Mouse (Mus musculus) heart, postnatal 0 days (tissue): ENCODE measurements around the gene Polq. TPM values are rescaled to one million over a fixed set of nuclear protein-coding genes. Genes with fewer than 3 reads are reported as not detected.

ENCODE experiments used
- ATAC-seq: fragments of 200-750 bp; cut with Nextera tagmentation; 2 replicates; pipeline ENCODE4 v1.8.0; 2017; ENCODE audit warnings: low read depth, moderate number of reproducible peaks, moderate library complexity; ENCODE audit not compliant: insufficient read depth
- DNase-seq: peaks from one replicate; pipeline ENCODE4 v3.0.0-alpha.2; 2016; ENCODE audit warnings: low spot score
- H3K27ac ChIP-seq: fragments of 300-500 bp; sonication (generic); 2 replicates; pipeline ENCODE4 v1.5.1; 2014; ENCODE audit warnings: low read depth, mild to moderate bottlenecking
- H3K27me3 ChIP-seq: fragments of 300-500 bp; sonication (generic); 2 replicates; pipeline ENCODE4 v1.6.1; 2014; ENCODE audit warnings: low read length, mixed read lengths; ENCODE audit not compliant: control insufficient read depth, insufficient read depth
- H3K36me3 ChIP-seq: fragments of 300-500 bp; sonication (generic); replicated peaks from 2 replicates; pipeline ENCODE4 v1.6.1; 2014; ENCODE audit warnings: low read length, mixed read lengths; ENCODE audit not compliant: control insufficient read depth, insufficient read depth
- H3K4me1 ChIP-seq: fragments of 300-500 bp; sonication (generic); 2 replicates; pipeline ENCODE4 v1.6.1; 2014; ENCODE audit warnings: antibody characterized with exemption; ENCODE audit not compliant: control insufficient read depth, insufficient read depth
- H3K4me2 ChIP-seq: fragments of 300-500 bp; sonication (generic); 2 replicates; pipeline ENCODE4 v1.6.1; 2014; ENCODE audit warnings: low read depth, mild to moderate bottlenecking, low read length, moderate library complexity
- H3K4me3 ChIP-seq: fragments of 300-500 bp; sonication (generic); 2 replicates; pipeline ENCODE4 v1.5.1; 2014; ENCODE audit warnings: low read depth, low read length
- H3K9ac ChIP-seq: fragments of 300-500 bp; sonication (generic); replicated peaks from 2 replicates; pipeline ENCODE4 v1.6.1; 2014; ENCODE audit warnings: low read depth, low read length, mixed read lengths
- H3K9me3 ChIP-seq: fragments of 300-500 bp; sonication (generic); replicated peaks from 2 replicates; pipeline ENCODE4 v1.6.1; 2016; ENCODE audit warnings: low read length; ENCODE audit not compliant: control insufficient read depth
- CTCF ChIP-seq: IDR thresholded peaks from 2 replicates; pipeline ENCODE4 v1.5.1; 2016; ENCODE audit warnings: antibody characterized with exemption, control low read depth, low read depth
- EP300 ChIP-seq: IDR thresholded peaks from 2 replicates; pipeline ENCODE4 v1.6.1; 2016; ENCODE audit warnings: antibody characterized with exemption, low read depth
- WGBS: fragments of 180-500 bp; shearing (Covaris S2); extraction: QIAGEN DNeasy Blood & Tissue Kit; methylation state at CpG from one replicate; pipeline ENCODE4 v1.1.7; 2014; 5-methylcytosine and 5-hydroxymethylcytosine counted together
- polyA plus RNA-seq: library from polyadenylated mRNA; unstranded; fragments of >200 nt; fragmentation: Nextera tagmentation; extraction: Ambion mirVana; gene quantifications from 2 replicates; pipeline ENCODE4 v1.2.1, GENCODE M21; 2015
- total RNA-seq: library from RNA; depleted of rRNA; stranded (reverse); fragments of >200 nt; gene quantifications from 2 replicates; pipeline ENCODE4 v1.2.3, GENCODE M21; 2014; ENCODE audit warnings: low replicate concordance; rRNA removed

Gene Polq
- total RNA-seq (4.8 and 6.9 TPM in 2 replicates), polyA plus RNA-seq (0.87 and 0.97 TPM in 2 replicates)

DNA sequence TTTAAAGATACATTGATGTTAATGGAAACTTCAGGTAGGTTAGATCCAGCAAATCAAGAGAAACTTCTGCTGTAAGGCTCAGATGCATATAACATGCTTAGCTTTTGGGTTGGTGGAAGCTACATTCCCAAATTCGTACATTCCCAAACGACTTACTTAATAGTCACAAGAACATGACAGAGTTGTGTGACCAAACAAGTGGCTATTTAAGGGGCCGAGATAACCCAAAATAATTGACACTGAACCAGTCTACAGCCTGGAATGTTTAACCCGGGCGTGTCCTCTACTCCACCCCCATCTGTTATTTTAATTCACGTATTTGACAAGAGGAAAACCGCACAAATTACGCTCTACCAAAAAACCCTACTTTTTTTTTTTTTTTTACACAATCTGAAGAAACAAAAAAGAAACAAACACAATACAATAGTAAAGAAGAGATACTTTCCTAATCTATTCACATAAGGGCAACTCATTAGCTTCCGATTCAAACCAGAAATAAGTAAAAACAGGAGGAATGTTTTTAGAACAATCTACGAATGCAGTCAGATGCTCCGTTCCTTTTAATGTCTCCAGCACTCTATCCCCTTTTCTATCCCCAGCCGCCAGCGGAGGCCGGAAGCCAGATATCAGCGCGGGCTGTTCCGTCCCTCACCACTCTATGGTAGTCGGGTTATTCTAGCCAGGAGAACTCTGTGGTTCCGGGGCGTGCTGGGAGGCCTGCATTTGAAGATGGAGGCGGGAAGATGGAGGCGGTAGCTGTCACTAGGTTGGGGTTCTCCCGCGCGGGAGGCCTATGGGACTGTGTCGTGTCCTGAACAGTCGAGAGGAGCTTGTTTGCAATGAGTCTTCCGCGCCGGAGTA, at the start of gene Polq:
Gene Polq (plus strand): TSS at position 726 of the 861 bp plus-strand sequence.
- 0 out of 2 replicates have a peak, but pooled peaks have one; percentile 1 for TF ChIP-seq CTCF
- peak; percentile 66; the same call in 1 of the 2 replicates for TF ChIP-seq EP300
- no peaks in the 10 kb centered on the region for H3K36me3 ChIP-seq
- H3K4me3 ChIP-seq, result peak within 1 kb of the TSS; percentile 85
- DNase-seq (peak; percentile 93), ATAC-seq (peak; percentile 97)
- H3K27ac ChIP-seq, result peak within 1 kb of the TSS; percentile 89
- H3K9ac ChIP-seq, result peak within 1 kb of the TSS; percentile 65
- WGBS, result 2% methylated on average over 30 of the region's 30 CpGs
- H3K27me3 ChIP-seq, result no peaks in the 10 kb centered on the region
- no peaks in the 10 kb centered on the region for H3K9me3 ChIP-seq
- peak within 1 kb of the TSS; percentile 97 for H3K4me2 ChIP-seq
- H3K4me1 ChIP-seq, result peaks cover 15% of the 10 kb centered on the region

DNA sequence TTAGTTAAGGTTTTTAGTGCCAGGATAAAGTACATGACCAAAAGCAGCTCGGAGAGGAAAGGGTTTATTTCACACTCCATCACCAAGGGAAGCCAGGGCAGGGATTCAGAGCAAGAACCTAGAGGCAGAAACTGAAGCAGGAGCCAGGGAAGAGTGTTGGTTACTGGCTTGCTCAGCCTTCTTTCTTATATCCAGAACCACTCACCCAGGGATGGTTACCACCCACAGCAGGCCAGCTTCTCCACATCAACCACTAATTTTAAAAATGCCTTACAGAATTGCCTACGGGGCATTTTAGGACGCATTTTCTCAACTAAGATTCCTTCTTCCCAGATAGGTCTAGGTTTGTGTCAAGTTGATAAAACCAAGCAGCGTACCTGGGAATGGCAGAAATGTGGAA, 48.2 kb upstream of the Polq start:
- Histone ChIP-seq H3K36me3 (peaks cover 60% of the 10 kb centered on the region), H3K4me3 (no peak overlapping the region), H3K9ac (no peak overlapping the region), H3K4me2 (no peak overlapping the region), H3K4me1 (no peaks in the 10 kb centered on the region), H3K27ac (no peak overlapping the region), H3K9me3 (no peaks in the 10 kb centered on the region), H3K27me3 (no peaks in the 10 kb centered on the region)
- TF ChIP-seq EP300 (no peak), CTCF (no peak)
- ATAC-seq (no peak), DNase-seq (no peak)
- 76% methylated on average over 4 of the region's 4 CpGs for WGBS

DNA sequence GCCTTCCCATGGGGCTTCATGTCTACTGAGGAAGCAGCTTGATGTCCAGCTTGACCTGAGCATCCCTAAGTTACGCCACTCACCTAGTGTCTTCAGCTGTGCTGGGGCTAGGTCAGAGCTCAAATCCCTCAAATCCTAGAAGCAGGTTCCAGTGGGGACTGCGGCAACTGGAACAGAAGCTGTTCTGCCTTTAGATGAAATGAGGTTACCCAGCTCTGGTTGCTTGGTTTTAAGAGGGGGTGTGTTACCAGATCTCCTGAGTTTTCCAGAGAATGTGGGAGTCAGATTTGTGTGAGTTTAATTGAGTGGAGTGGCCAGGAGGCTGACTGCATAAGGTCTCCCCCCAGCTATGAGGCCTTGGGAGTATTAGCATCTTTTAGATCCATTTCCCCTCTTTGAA, 32.5 kb upstream of the Polq start:
- TF ChIP-seq CTCF (no peak), EP300 (no peak)
- ATAC-seq, result no peak
- H3K9ac ChIP-seq, result no peak overlapping the region
- H3K27ac ChIP-seq, result no peak overlapping the region
- no peaks in the 10 kb centered on the region for H3K27me3 ChIP-seq
- H3K9me3 ChIP-seq, result no peaks in the 10 kb centered on the region
- DNase-seq, result no peak
- H3K4me2 ChIP-seq, result no peak overlapping the region
- H3K36me3 ChIP-seq, result 0 out of 2 replicates have a peak, but pooled peaks cover 3% of the 10 kb centered on the region
- peaks cover 9% of the 10 kb centered on the region; the same call in 1 of the 2 replicates for H3K4me1 ChIP-seq
- H3K4me3 ChIP-seq, result no peak overlapping the region
- 93% methylated on average over 2 of the region's 2 CpGs for WGBS

DNA sequence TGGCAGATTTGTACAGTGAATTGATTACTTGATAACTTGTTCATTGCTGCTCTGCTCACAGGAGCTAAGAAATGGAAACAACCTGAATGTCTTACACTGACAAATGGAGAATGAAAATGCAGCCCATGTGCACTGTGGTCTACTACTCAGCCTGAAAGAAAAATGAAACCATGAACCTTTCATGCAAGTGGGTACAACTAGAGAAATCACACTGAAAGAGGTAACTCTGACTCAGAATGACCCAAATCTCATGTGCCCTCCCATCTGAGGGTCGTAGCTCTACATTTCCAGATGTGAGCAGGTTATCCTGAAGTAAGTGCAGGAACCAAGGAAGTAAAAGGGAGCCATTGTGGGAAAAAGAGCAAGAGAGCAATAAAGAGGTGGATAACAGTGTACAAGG, 27.8 kb upstream of the Polq start:
- H3K36me3 ChIP-seq, result 0 out of 2 replicates have a peak, but pooled peaks cover 3% of the 10 kb centered on the region
- no peaks in the 10 kb centered on the region for H3K27me3 ChIP-seq
- WGBS, result 94% methylated on average over 1 of the region's 1 CpGs
- no peak for TF ChIP-seq EP300
- no peak for TF ChIP-seq CTCF
- no peak overlapping the region for H3K4me3 ChIP-seq
- ATAC-seq (no peak), DNase-seq (no peak)
- no peak overlapping the region for H3K9ac ChIP-seq
- no peak overlapping the region for H3K27ac ChIP-seq
- H3K4me2 ChIP-seq, result no peak overlapping the region
- no peaks in the 10 kb centered on the region for H3K9me3 ChIP-seq
- peaks cover 9% of the 10 kb centered on the region; the same call in 1 of the 2 replicates for H3K4me1 ChIP-seq

DNA sequence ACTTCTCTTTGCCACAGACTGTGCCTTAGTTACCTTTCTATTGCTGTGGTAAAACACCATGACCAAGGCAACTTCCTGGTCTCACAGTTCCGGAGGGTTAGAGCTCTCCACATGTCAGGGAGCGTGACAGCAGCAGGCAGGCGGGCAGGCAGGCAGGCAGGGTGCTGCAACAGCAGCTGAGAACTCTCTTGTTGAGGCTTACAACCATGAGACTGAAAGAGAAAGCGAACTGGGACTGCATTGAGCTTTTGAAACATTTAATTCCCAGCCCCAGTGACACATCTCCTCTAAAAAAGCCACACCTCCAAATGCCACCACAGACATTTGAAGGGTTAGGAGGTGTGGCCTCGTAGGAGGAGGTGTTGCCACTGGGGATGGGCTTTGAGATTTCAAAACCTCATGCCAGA, 25.9 kb upstream of the Polq start:
- no peak overlapping the region for H3K9ac ChIP-seq
- no peaks in the 10 kb centered on the region for H3K27me3 ChIP-seq
- H3K9me3 ChIP-seq, result no peaks in the 10 kb centered on the region
- TF ChIP-seq EP300, result no peak
- H3K27ac ChIP-seq, result 0 out of 2 replicates have a peak overlapping the region, but pooled peaks have one; percentile 26
- 68% methylated on average over 5 of the region's 5 CpGs for WGBS
- no peak overlapping the region for H3K4me3 ChIP-seq
- DNase-seq (no peak), ATAC-seq (no peak)
- no peak overlapping the region for H3K4me2 ChIP-seq
- H3K36me3 ChIP-seq, result 0 out of 2 replicates have a peak, but pooled peaks cover 3% of the 10 kb centered on the region
- peaks cover 14% of the 10 kb centered on the region for H3K4me1 ChIP-seq

DNA sequence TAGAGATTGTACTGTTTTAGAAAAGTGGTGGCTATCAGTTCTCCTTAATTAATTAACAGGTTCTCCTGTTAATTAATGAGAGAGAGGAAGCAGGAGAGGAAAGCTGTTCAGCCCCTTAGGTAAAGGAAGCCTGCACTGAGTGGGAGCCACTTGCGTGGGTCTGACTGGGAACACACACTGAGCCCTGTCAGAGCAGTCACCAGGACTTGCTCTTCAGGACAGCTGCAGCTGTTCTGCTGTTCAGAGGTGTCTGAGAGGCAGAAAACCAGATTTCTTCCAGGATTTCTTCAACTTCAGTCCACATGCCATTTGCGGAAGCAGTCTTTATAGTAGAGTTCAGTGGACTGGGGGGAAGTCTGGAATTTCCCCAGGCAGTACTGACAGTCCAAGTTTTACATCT, 24.2 kb upstream of the Polq start:
- ATAC-seq (no peak), DNase-seq (no peak)
- H3K4me1 ChIP-seq, result peaks cover 21% of the 10 kb centered on the region
- H3K4me2 ChIP-seq, result peak overlapping the region; percentile 71
- no peak overlapping the region for H3K4me3 ChIP-seq
- no peaks in the 10 kb centered on the region for H3K9me3 ChIP-seq
- H3K36me3 ChIP-seq, result no peaks in the 10 kb centered on the region
- TF ChIP-seq CTCF, result no peak
- no peak for TF ChIP-seq EP300
- no peak overlapping the region for H3K27ac ChIP-seq
- WGBS, result 45% methylated on average over 2 of the region's 2 CpGs
- no peaks in the 10 kb centered on the region for H3K27me3 ChIP-seq
- H3K9ac ChIP-seq, result no peak overlapping the region
